Mouse (Mus musculus): ENCODE data around the gene Atp2a1. TPM values are rescaled to one million over a fixed set of nuclear protein-coding genes. Genes with fewer than 3 reads are reported as not detected.
A peak's percentile ranks its signal among the peaks of the same experiment; 100 is the strongest.

Gene Atp2a1
- polyA plus RNA-seq, 1 experiment from 2014 or later: 1.3 TPM

DNA sequence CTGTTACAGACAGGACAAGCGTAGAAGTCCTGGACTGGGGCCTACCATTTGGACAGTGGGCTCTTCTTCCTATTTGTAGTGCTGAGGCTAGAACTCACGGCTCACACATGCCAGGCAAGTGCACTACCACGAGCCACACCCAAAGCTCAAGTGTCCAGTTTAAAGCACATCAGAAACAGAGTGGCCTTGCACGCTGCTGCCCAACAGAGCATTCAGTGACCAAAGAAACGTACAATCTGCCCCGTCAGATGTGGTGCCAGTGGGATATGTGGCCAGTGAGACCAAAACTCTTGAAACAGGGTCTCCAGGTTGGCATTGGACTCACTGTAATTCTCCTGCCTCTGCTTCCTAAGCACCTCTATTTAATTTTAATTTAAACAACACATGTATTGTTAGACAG, 12.3 kb downstream of the Atp2a1 start:
- Histone ChIP-seq H3K36me3 (ENCODE audit: control insufficient read depth, insufficient read depth, low read length) (peaks cover 20% of the 10 kb centered on the region), H3K9me3 (ENCODE audit: control insufficient read depth, low read length) (no peaks in the 10 kb centered on the region), H3K4me1 (ENCODE audit: control insufficient read depth in 2 of 2, insufficient read depth in 2 of 2, low read length in 2 of 2) (no peaks in the 10 kb centered on the region), H3K27ac (replicated peaks in 1 of 2; ENCODE audit: control insufficient read depth in 1 of 2, insufficient read depth in 1 of 2, low read depth in 2 of 2, low read length in 2 of 2) (no peak overlapping the region), H3K4me2 (ENCODE audit: low read length) (no peak overlapping the region), H3K9ac (ENCODE audit: low read length) (no peak overlapping the region), H3K27me3 (ENCODE audit: control insufficient read depth, insufficient read depth, low read length) (no peaks in the 10 kb centered on the region), H3K4me3 (ENCODE audit: control insufficient read depth in 1 of 2, insufficient read depth in 1 of 2, low read depth in 1 of 2, low read length in 2 of 2) (no peak overlapping the region)
- ATAC-seq (ENCODE audit: insufficient number of reproducible peaks, insufficient read depth, low FRiP score, low read depth): no peak
- 91% methylated on average over 6 of the region's 6 CpGs for WGBS

DNA sequence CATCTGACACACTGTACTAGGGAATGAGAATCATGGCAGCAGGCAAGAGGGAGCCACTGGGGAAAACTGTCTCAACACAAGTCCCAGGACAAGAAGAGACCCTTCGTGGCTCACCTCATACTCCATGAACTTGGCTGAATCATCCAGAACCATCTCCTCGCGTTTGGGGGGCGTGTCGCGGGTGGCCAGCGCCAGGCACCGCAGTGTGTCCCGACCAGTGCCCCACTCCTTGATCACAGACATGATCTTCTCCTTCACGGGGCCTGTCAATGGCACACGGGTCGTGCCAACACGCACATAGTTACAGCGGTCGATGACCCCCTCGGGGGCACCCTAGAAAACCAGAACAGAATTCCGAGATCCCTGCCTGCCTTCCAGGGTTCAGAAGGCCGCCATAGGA, 12.9 kb downstream of the Atp2a1 start:
- no peaks in the 10 kb centered on the region for H3K27me3 ChIP-seq (ENCODE audit: control insufficient read depth, insufficient read depth, low read length)
- 86% methylated on average over 18 of the region's 18 CpGs for WGBS
- no peaks in the 10 kb centered on the region for H3K9me3 ChIP-seq (ENCODE audit: control insufficient read depth, low read length)
- no peak for ATAC-seq (ENCODE audit: insufficient number of reproducible peaks, insufficient read depth, low FRiP score, low read depth)
- H3K4me1 ChIP-seq (ENCODE audit: control insufficient read depth in 2 of 2, insufficient read depth in 2 of 2, low read length in 2 of 2): no peaks in the 10 kb centered on the region
- no peak overlapping the region for H3K27ac ChIP-seq (replicated peaks in 1 of 2; ENCODE audit: control insufficient read depth in 1 of 2, insufficient read depth in 1 of 2, low read depth in 2 of 2, low read length in 2 of 2)
- no peak overlapping the region for H3K4me2 ChIP-seq (ENCODE audit: low read length)
- H3K4me3 ChIP-seq (ENCODE audit: control insufficient read depth in 1 of 2, insufficient read depth in 1 of 2, low read depth in 1 of 2, low read length in 2 of 2): no peak overlapping the region
- H3K9ac ChIP-seq (ENCODE audit: low read length): no peak overlapping the region
- H3K36me3 ChIP-seq (ENCODE audit: control insufficient read depth, insufficient read depth, low read length): peaks cover 27% of the 10 kb centered on the region

- ATAC-seq (ENCODE audit: insufficient number of reproducible peaks, insufficient read depth, low FRiP score, low read depth): no peak
- H3K4me1 ChIP-seq (ENCODE audit: control insufficient read depth in 2 of 2, insufficient read depth in 2 of 2, low read length in 2 of 2): no peaks in the 10 kb centered on the region
- H3K9me3 ChIP-seq (ENCODE audit: control insufficient read depth, low read length): no peaks in the 10 kb centered on the region
- H3K27me3 ChIP-seq (ENCODE audit: control insufficient read depth, insufficient read depth, low read length): no peaks in the 10 kb centered on the region
- no peak overlapping the region for H3K9ac ChIP-seq (ENCODE audit: low read length)
- H3K27ac ChIP-seq (replicated peaks in 1 of 2; ENCODE audit: control insufficient read depth in 1 of 2, insufficient read depth in 1 of 2, low read depth in 2 of 2, low read length in 2 of 2): no peak overlapping the region
- H3K4me2 ChIP-seq (ENCODE audit: low read length): no peak overlapping the region
- 87% methylated on average over 19 of the region's 19 CpGs for WGBS
- no peak overlapping the region for H3K4me3 ChIP-seq (ENCODE audit: control insufficient read depth in 1 of 2, insufficient read depth in 1 of 2, low read depth in 1 of 2, low read length in 2 of 2)
- H3K36me3 ChIP-seq (ENCODE audit: control insufficient read depth, insufficient read depth, low read length): peaks cover 38% of the 10 kb centered on the region
Observed at GRCm38 (mm10) chr7:126448481-126448880, 14.4 kb downstream of the Atp2a1 start.

DNA sequence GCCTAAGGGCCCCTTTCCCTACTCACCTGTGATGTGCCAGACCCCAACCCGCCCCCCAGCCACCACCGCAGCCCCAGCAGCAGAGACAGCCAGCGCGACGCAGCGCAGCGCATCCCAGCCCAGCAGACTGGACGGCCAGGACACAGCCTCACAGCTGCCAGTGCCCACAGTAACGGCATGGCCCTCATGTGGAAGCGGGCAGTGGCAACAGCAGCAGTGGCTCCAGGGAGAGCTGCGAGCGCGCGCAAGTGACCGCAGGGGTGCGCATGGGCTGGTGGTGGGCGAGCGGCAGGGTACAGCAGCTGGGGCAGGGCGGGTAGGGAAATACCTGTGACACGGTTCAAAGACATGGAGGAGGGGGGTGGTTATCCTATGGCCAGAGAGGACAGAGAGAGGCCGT, 16.7 kb downstream of the Atp2a1 start:
- H3K27me3 ChIP-seq (ENCODE audit: control insufficient read depth, insufficient read depth, low read length): no peaks in the 10 kb centered on the region
- no peak for ATAC-seq (ENCODE audit: insufficient number of reproducible peaks, insufficient read depth, low FRiP score, low read depth)
- H3K4me3 ChIP-seq (ENCODE audit: control insufficient read depth in 1 of 2, insufficient read depth in 1 of 2, low read depth in 1 of 2, low read length in 2 of 2): no peak overlapping the region
- H3K4me1 ChIP-seq (ENCODE audit: control insufficient read depth in 2 of 2, insufficient read depth in 2 of 2, low read length in 2 of 2): no peaks in the 10 kb centered on the region
- H3K9ac ChIP-seq (ENCODE audit: low read length): no peak overlapping the region
- H3K4me2 ChIP-seq (ENCODE audit: low read length): no peak overlapping the region
- 83% methylated on average over 17 of the region's 21 CpGs for WGBS
- H3K36me3 ChIP-seq (ENCODE audit: control insufficient read depth, insufficient read depth, low read length): peaks cover 53% of the 10 kb centered on the region
- H3K27ac ChIP-seq (replicated peaks in 1 of 2; ENCODE audit: control insufficient read depth in 1 of 2, insufficient read depth in 1 of 2, low read depth in 2 of 2, low read length in 2 of 2): no peak overlapping the region
- H3K9me3 ChIP-seq (ENCODE audit: control insufficient read depth, low read length): no peaks in the 10 kb centered on the region

- Histone ChIP-seq H3K36me3 (ENCODE audit: control insufficient read depth, insufficient read depth, low read length) (peaks cover 56% of the 10 kb centered on the region), H3K9me3 (ENCODE audit: control insufficient read depth, low read length) (no peaks in the 10 kb centered on the region), H3K4me3 (ENCODE audit: control insufficient read depth in 1 of 2, insufficient read depth in 1 of 2, low read depth in 1 of 2, low read length in 2 of 2) (no peak overlapping the region), H3K27ac (replicated peaks in 1 of 2; ENCODE audit: control insufficient read depth in 1 of 2, insufficient read depth in 1 of 2, low read depth in 2 of 2, low read length in 2 of 2) (no peak overlapping the region), H3K9ac (ENCODE audit: low read length) (no peak overlapping the region), H3K27me3 (ENCODE audit: control insufficient read depth, insufficient read depth, low read length) (no peaks in the 10 kb centered on the region), H3K4me1 (ENCODE audit: control insufficient read depth in 2 of 2, insufficient read depth in 2 of 2, low read length in 2 of 2) (no peaks in the 10 kb centered on the region), H3K4me2 (ENCODE audit: low read length) (no peak overlapping the region)
- no peak for ATAC-seq (ENCODE audit: insufficient number of reproducible peaks, insufficient read depth, low FRiP score, low read depth)
- WGBS: 89% methylated on average over 15 of the region's 15 CpGs
Observed at GRCm38 (mm10) chr7:126445104-126445815, 17.6 kb downstream of the Atp2a1 start.

- no peak overlapping the region for H3K9ac ChIP-seq (ENCODE audit: low read length)
- H3K27ac ChIP-seq (replicated peaks in 1 of 2; ENCODE audit: control insufficient read depth in 1 of 2, insufficient read depth in 1 of 2, low read depth in 2 of 2, low read length in 2 of 2): no peak overlapping the region
- H3K4me2 ChIP-seq (ENCODE audit: low read length): no peak overlapping the region
- no peaks in the 10 kb centered on the region for H3K9me3 ChIP-seq (ENCODE audit: control insufficient read depth, low read length)
- no peaks in the 10 kb centered on the region for H3K4me1 ChIP-seq (ENCODE audit: control insufficient read depth in 2 of 2, insufficient read depth in 2 of 2, low read length in 2 of 2)
- ATAC-seq (ENCODE audit: insufficient number of reproducible peaks, insufficient read depth, low FRiP score, low read depth): no peak
- no peaks in the 10 kb centered on the region for H3K27me3 ChIP-seq (ENCODE audit: control insufficient read depth, insufficient read depth, low read length)
- H3K4me3 ChIP-seq (ENCODE audit: control insufficient read depth in 1 of 2, insufficient read depth in 1 of 2, low read depth in 1 of 2, low read length in 2 of 2): no peak overlapping the region
- WGBS: 86% methylated on average over 9 of the region's 9 CpGs
- H3K36me3 ChIP-seq (ENCODE audit: control insufficient read depth, insufficient read depth, low read length): peaks cover 61% of the 10 kb centered on the region
Observed at GRCm38 (mm10) chr7:126444536-126444935, 18.4 kb downstream of the Atp2a1 start.

DNA sequence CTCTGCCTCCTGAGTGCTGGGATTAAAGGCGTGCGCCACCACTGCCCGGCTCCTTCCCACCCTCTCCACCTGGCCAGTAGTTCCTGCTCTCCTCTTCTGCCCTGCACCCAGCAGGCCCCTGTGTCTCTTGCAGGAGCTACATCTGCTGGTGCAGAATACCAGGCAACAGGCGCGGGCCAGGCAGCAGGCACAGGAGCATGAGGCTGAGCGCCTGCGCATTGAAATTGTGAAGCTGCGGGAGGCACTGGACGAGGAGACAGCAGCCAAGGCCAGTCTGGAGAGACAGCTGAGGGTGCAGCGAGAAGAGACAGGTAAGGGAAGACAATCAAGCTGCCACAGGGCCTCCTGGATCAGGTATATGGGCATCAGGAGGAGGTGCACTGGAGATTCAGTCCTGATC, 18.9 kb downstream of the Atp2a1 start:
- Histone ChIP-seq H3K9me3 (ENCODE audit: control insufficient read depth, low read length) (no peaks in the 10 kb centered on the region), H3K27me3 (ENCODE audit: control insufficient read depth, insufficient read depth, low read length) (no peaks in the 10 kb centered on the region), H3K4me1 (ENCODE audit: control insufficient read depth in 2 of 2, insufficient read depth in 2 of 2, low read length in 2 of 2) (no peaks in the 10 kb centered on the region), H3K36me3 (ENCODE audit: control insufficient read depth, insufficient read depth, low read length) (peaks cover 61% of the 10 kb centered on the region), H3K4me3 (ENCODE audit: control insufficient read depth in 1 of 2, insufficient read depth in 1 of 2, low read depth in 1 of 2, low read length in 2 of 2) (no peak overlapping the region), H3K4me2 (ENCODE audit: low read length) (no peak overlapping the region), H3K9ac (ENCODE audit: low read length) (no peak overlapping the region), H3K27ac (replicated peaks in 1 of 2; ENCODE audit: control insufficient read depth in 1 of 2, insufficient read depth in 1 of 2, low read depth in 2 of 2, low read length in 2 of 2) (no peak overlapping the region)
- 95% methylated on average over 10 of the region's 10 CpGs for WGBS
- no peak for ATAC-seq (ENCODE audit: insufficient number of reproducible peaks, insufficient read depth, low FRiP score, low read depth)

DNA sequence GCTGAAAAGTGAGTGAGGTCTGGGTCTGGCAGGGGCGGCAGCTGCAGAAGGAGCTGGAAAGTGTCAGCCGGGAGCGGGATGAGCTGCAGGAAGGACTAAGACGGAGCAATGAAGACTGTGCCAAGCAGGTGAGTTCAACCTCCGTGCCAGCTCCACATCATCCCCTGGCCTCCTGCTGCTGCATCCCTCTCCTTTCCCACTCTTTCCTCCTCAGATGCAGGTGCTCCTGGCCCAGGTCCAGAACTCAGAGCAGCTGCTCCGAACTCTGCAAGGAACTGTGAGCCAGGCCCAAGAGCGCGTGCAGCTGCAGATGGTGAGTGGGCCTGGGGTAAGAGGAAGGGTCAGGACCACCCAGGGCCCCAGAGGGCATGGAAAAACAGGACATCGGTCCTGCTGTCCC, 22.8 kb downstream of the Atp2a1 start:
- 0 out of 2 replicates have a peak, but pooled peaks have one; percentile 44 for ATAC-seq (ENCODE audit: insufficient number of reproducible peaks, insufficient read depth, low FRiP score, low read depth)
- no peak overlapping the region for H3K4me3 ChIP-seq (ENCODE audit: control insufficient read depth in 1 of 2, insufficient read depth in 1 of 2, low read depth in 1 of 2, low read length in 2 of 2)
- 86% methylated on average over 9 of the region's 9 CpGs for WGBS
- no peaks in the 10 kb centered on the region for H3K27me3 ChIP-seq (ENCODE audit: control insufficient read depth, insufficient read depth, low read length)
- H3K36me3 ChIP-seq (ENCODE audit: control insufficient read depth, insufficient read depth, low read length): peaks cover 55% of the 10 kb centered on the region
- no peaks in the 10 kb centered on the region for H3K9me3 ChIP-seq (ENCODE audit: control insufficient read depth, low read length)
- H3K9ac ChIP-seq (ENCODE audit: low read length): no peak overlapping the region
- H3K27ac ChIP-seq (replicated peaks in 1 of 2; ENCODE audit: control insufficient read depth in 1 of 2, insufficient read depth in 1 of 2, low read depth in 2 of 2, low read length in 2 of 2): no peak overlapping the region
- no peaks in the 10 kb centered on the region for H3K4me1 ChIP-seq (ENCODE audit: control insufficient read depth in 2 of 2, insufficient read depth in 2 of 2, low read length in 2 of 2)
- H3K4me2 ChIP-seq (ENCODE audit: low read length): no peak overlapping the region
